Mouse (Mus musculus) forebrain, embryonic 16.5 days (tissue): ENCODE results near the gene Hmgb2. TPM values are rescaled to one million over a fixed set of nuclear protein-coding genes. Genes with fewer than 3 reads are reported as not detected.

Experiments
- ATAC-seq: fragments of 200-750 bp; cut with Nextera tagmentation; 2 replicates; pipeline ENCODE4 v1.8.0; 2017; ENCODE audit warnings: mild to moderate bottlenecking, moderate library complexity
- H3K27ac ChIP-seq: fragments of 300-500 bp; sonication (generic); 2 replicates; pipeline ENCODE4 v1.5.1; 2014; ENCODE audit warnings: low read length, control low read depth
- H3K27me3 ChIP-seq: fragments of 300-500 bp; sonication (generic); replicated peaks from 2 replicates; pipeline ENCODE4 v1.6.1; 2014; ENCODE audit warnings: low read length; ENCODE audit not compliant: control insufficient read depth, insufficient read depth
- H3K36me3 ChIP-seq: fragments of 300-500 bp; sonication (generic); 2 replicates; pipeline ENCODE4 v1.6.1; 2014; ENCODE audit not compliant: control insufficient read depth, insufficient read depth
- H3K4me1 ChIP-seq: fragments of 300-500 bp; sonication (generic); replicated peaks from 2 replicates; pipeline ENCODE4 v1.6.1; 2014; ENCODE audit warnings: low read length; ENCODE audit not compliant: control insufficient read depth, insufficient read depth
- H3K4me2 ChIP-seq: fragments of 300-500 bp; sonication (generic); 2 replicates; pipeline ENCODE4 v1.6.1; 2014; ENCODE audit warnings: mild to moderate bottlenecking, low read length, control low read depth
- H3K4me3 ChIP-seq: fragments of 300-500 bp; sonication (generic); replicated peaks from 2 replicates; pipeline ENCODE4 v1.5.1; 2014; ENCODE audit warnings: mild to moderate bottlenecking, low read length, control low read depth
- H3K9ac ChIP-seq: fragments of 300-500 bp; sonication (generic); replicated peaks from 2 replicates; pipeline ENCODE4 v1.6.1; 2014; ENCODE audit warnings: low read depth, low read length, control low read depth
- H3K9me3 ChIP-seq: fragments of 300-500 bp; sonication (generic); 2 replicates; pipeline ENCODE4 v1.6.1; 2016; ENCODE audit warnings: low read length; ENCODE audit not compliant: control insufficient read depth
- WGBS: fragments of 180-500 bp; shearing (Covaris S2); extraction: QIAGEN DNeasy Blood & Tissue Kit; methylation state at CpG from one replicate; pipeline ENCODE4 v1.1.7; 2014; 5-methylcytosine and 5-hydroxymethylcytosine counted together
- polyA plus RNA-seq: library from polyadenylated mRNA; unstranded; fragments of >200 nt; fragmentation: Nextera tagmentation; extraction: Ambion mirVana; gene quantifications from 2 replicates; pipeline ENCODE4 v1.2.1, GENCODE M21; 2015

Gene Hmgb2
- polyA plus RNA-seq, 1 experiment from 2014 or later = 168 TPM

DNA sequence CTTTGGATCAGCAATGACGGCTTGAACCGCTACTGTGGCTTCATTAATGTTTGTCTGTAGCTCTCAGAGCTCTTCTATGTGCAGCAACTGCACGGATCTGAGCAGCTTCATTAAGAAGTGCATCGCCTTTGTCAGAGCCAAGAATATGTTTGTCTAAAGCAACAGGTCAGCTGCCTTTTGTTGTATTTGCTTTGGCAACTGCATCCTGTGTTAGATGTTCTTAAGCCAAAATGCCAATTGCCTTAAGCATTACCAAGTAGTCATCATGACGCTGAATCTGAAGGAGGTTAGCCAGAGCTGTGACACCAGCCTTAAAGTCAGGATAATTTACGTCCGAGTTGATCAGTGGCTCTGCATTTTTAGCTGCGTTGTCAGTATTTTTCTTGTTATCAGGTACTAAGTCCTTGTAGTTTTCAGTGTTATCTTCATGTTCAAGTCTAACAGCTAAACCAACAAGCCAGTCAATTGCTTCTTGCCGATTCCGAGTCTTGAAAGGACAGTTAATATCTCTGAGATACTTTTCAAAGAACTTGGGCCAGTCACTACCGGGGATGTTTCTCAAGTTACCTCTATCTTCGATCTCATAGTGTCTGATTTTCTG lies 8.6 kb downstream of the Hmgb2 start:
- Histone ChIP-seq H3K9ac (no peak overlapping the region), H3K9me3 (no peaks in the 10 kb centered on the region), H3K4me3 (no peak overlapping the region), H3K27me3 (no peaks in the 10 kb centered on the region), H3K27ac (no peak overlapping the region), H3K4me1 (no peaks in the 10 kb centered on the region), H3K36me3 (no peaks in the 10 kb centered on the region; the same call in 1 of the 2 replicates), H3K4me2 (no peak overlapping the region)
- WGBS = 85% methylated on average over 12 of the region's 12 CpGs
- no peak for ATAC-seq

- no peak overlapping the region for H3K4me2 ChIP-seq
- no peak for ATAC-seq
- H3K27ac ChIP-seq = no peak overlapping the region
- WGBS = 100% methylated on average over 1 of the region's 1 CpGs
- no peaks in the 10 kb centered on the region for H3K27me3 ChIP-seq
- H3K4me3 ChIP-seq = no peak overlapping the region
- 0 out of 2 replicates have a peak, but pooled peaks cover 4% of the 10 kb centered on the region for H3K4me1 ChIP-seq
- no peak overlapping the region for H3K9ac ChIP-seq
- H3K36me3 ChIP-seq = no peaks in the 10 kb centered on the region
- H3K9me3 ChIP-seq = no peaks in the 10 kb centered on the region
These were observed 16.3 kb downstream of the Hmgb2 start for GRCm38 (mm10) chr8:57528036-57528435.

DNA sequence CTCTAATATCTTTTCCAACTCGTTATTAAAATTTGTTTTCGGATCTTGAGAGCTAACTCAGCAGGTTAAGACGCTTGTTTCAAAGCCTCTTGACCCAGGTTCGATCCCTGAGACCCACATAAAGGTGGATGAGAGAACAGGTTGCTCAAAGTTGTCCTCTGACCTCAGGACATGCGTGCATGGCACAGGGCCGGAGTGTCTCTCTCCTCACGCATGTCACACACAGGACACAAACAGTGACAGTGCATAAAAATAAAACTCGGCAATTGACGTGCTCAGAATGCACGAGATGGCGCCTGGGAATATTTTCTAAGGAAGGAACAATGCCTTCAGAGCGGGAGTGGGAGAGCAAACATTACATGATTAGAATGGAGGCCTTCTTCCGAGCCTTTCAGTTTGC lies 18.5 kb downstream of the Hmgb2 start:
- H3K27ac ChIP-seq = no peak overlapping the region
- H3K36me3 ChIP-seq = peaks cover 3% of the 10 kb centered on the region; the same call in 1 of the 2 replicates
- no peak overlapping the region for H3K4me3 ChIP-seq
- H3K4me1 ChIP-seq = 0 out of 2 replicates have a peak, but pooled peaks cover 4% of the 10 kb centered on the region
- no peak overlapping the region for H3K4me2 ChIP-seq
- 89% methylated on average over 13 of the region's 13 CpGs for WGBS
- H3K9me3 ChIP-seq = no peaks in the 10 kb centered on the region
- H3K27me3 ChIP-seq = no peaks in the 10 kb centered on the region
- peak; percentile 19; the same call in 1 of the 2 replicates for ATAC-seq
- H3K9ac ChIP-seq = no peak overlapping the region

- 0 out of 2 replicates have a peak, but pooled peaks cover 4% of the 10 kb centered on the region for H3K4me1 ChIP-seq
- no peak overlapping the region for H3K27ac ChIP-seq
- WGBS = 26% methylated on average over 15 of the region's 15 CpGs
- H3K9ac ChIP-seq = no peak overlapping the region
- H3K27me3 ChIP-seq = no peaks in the 10 kb centered on the region
- H3K9me3 ChIP-seq = no peaks in the 10 kb centered on the region
- H3K36me3 ChIP-seq = peaks cover 4% of the 10 kb centered on the region; the same call in 1 of the 2 replicates
- no peak overlapping the region for H3K4me3 ChIP-seq
- H3K4me2 ChIP-seq = peak overlapping the region; percentile 4; the same call in 1 of the 2 replicates
- ATAC-seq = peak; percentile 80
These were observed 19.1 kb downstream of the Hmgb2 start for GRCm38 (mm10) chr8:57530666-57531349.

DNA sequence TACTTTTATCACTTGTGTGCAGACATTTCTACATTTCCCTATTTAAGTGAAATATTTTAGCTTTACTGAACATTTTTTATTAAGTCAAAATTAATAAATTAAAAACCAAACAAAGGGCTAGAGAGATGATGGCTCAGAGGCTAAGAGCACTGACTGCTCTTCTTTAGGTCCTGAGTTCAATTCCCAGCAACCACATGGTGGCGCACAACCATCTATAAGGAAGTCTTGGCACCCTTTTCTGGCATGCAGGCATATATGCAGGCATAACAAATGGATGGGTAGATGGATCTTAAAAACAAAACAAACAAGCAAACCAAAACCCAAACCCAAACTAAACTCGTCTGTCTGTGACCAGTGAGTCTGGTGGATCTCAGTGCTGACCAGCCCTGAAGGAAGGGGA lies 20.5 kb downstream of the Hmgb2 start:
- ATAC-seq = no peak
- H3K4me2 ChIP-seq = no peak overlapping the region
- peaks cover 4% of the 10 kb centered on the region; the same call in 1 of the 2 replicates for H3K36me3 ChIP-seq
- H3K9ac ChIP-seq = no peak overlapping the region
- no peaks in the 10 kb centered on the region for H3K9me3 ChIP-seq
- no peak overlapping the region for H3K27ac ChIP-seq
- H3K4me3 ChIP-seq = no peak overlapping the region
- WGBS = 38% methylated on average over 2 of the region's 2 CpGs
- H3K4me1 ChIP-seq = 0 out of 2 replicates have a peak, but pooled peaks cover 4% of the 10 kb centered on the region
- H3K27me3 ChIP-seq = no peaks in the 10 kb centered on the region

GRCm38 (mm10) chr8:57533106-57533505 lies 21.4 kb downstream of the Hmgb2 start:
- Histone ChIP-seq H3K4me1 (0 out of 2 replicates have a peak, but pooled peaks cover 4% of the 10 kb centered on the region), H3K9ac (no peak overlapping the region), H3K27ac (no peak overlapping the region), H3K36me3 (peaks cover 4% of the 10 kb centered on the region; the same call in 1 of the 2 replicates), H3K4me2 (no peak overlapping the region), H3K27me3 (no peaks in the 10 kb centered on the region), H3K4me3 (no peak overlapping the region), H3K9me3 (no peaks in the 10 kb centered on the region)
- WGBS = 92% methylated on average over 4 of the region's 4 CpGs
- no peak for ATAC-seq

DNA sequence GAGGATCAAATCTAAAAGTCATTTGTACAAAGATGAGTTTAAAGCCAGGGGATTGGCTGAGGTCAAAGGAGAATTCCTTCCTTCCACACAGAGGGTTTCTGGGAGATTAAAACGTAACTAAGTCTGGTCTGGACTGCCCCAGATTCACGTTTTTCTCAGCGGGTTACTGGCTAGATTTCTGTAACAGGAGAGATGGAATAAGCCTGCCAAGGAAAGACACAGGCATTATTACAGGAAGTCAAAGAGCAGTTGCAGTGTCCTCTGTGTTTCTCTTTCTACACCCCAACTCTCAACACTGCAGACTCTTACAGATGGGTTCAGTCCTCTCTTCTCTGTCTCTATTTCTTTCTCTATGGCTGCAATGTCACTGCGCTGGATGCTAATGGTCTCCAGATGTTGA lies 22.8 kb downstream of the Hmgb2 start:
- ATAC-seq = no peak
- peaks cover 4% of the 10 kb centered on the region; the same call in 1 of the 2 replicates for H3K36me3 ChIP-seq
- H3K9ac ChIP-seq = no peak overlapping the region
- H3K4me1 ChIP-seq = 0 out of 2 replicates have a peak, but pooled peaks cover 4% of the 10 kb centered on the region
- H3K9me3 ChIP-seq = no peaks in the 10 kb centered on the region
- H3K27ac ChIP-seq = no peak overlapping the region
- H3K4me2 ChIP-seq = no peak overlapping the region
- 66% methylated on average over 4 of the region's 4 CpGs for WGBS
- H3K4me3 ChIP-seq = no peak overlapping the region
- no peaks in the 10 kb centered on the region for H3K27me3 ChIP-seq

GRCm38 (mm10) chr8:57536167-57536566 lies 24.5 kb downstream of the Hmgb2 start:
- H3K36me3 ChIP-seq = peaks cover 4% of the 10 kb centered on the region; the same call in 1 of the 2 replicates
- no peaks in the 10 kb centered on the region for H3K9me3 ChIP-seq
- no peak overlapping the region for H3K9ac ChIP-seq
- no peak overlapping the region for H3K4me2 ChIP-seq
- 90% methylated on average over 6 of the region's 6 CpGs for WGBS
- H3K4me1 ChIP-seq = no peaks in the 10 kb centered on the region
- ATAC-seq = no peak
- no peaks in the 10 kb centered on the region for H3K27me3 ChIP-seq
- no peak overlapping the region for H3K27ac ChIP-seq
- no peak overlapping the region for H3K4me3 ChIP-seq

DNA sequence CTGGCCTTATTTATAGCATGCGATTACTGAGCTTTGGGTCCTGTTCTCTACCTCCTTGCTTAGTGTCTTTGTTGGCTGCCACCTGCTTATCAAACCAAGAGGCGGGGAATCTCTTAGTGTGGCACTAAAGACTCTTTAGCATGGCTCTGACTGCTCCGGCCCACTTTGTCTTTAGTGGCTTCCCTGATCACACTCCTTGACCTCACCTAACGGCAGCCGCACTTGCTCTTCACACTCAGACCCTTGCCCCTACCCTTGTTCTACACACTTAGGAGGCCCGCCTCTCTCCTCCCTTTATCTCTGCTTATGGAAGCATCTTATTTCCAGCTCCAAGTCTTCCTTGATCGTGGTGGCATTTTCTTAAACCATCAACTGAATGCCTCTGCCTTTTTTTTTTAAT lies 26.9 kb downstream of the Hmgb2 start:
- 87% methylated on average over 7 of the region's 7 CpGs for WGBS
- H3K4me2 ChIP-seq = no peak overlapping the region
- H3K4me3 ChIP-seq = no peak overlapping the region
- no peak overlapping the region for H3K9ac ChIP-seq
- no peak overlapping the region for H3K27ac ChIP-seq
- H3K36me3 ChIP-seq = peaks cover 4% of the 10 kb centered on the region; the same call in 1 of the 2 replicates
- H3K9me3 ChIP-seq = no peaks in the 10 kb centered on the region
- H3K27me3 ChIP-seq = no peaks in the 10 kb centered on the region
- ATAC-seq = no peak
- H3K4me1 ChIP-seq = no peaks in the 10 kb centered on the region
